Mouse (Mus musculus): ENCODE results near the gene Abcd2. TPM values are rescaled to one million over a fixed set of nuclear protein-coding genes. Genes with fewer than 3 reads are reported as not detected.

Abcd2 gene
- polyA plus RNA-seq, 1 experiment from 2014 or later, result 1.8 TPM

DNA sequence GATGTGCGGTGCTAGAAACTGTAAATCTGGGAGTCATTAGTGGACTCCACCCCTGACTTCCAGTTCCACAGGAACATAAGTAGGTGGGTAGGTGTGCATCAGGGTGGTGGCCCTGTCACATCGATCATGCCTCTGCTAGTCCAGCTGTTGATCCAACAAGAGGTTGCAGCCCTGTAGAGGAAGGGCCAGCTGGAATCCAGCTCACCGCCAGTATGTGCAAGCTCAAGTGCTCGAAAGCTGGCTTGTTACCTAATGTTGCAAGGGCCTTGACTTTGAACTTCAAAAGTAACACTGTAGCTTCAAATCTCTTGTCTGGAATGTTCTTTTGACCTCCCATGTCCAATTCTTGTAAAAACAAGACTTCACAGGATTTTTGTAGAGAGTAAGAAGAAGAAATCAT is 67.0 kb downstream of the Abcd2 start:
- Histone ChIP-seq H3K36me3 (no peaks in the 10 kb centered on the region), H3K9me3 (no peaks in the 10 kb centered on the region), H3K4me1 (replicated peaks) (no peaks in the 10 kb centered on the region), H3K9ac (no peak overlapping the region), H3K27ac (no peak overlapping the region), H3K4me2 (replicated peaks) (no peak overlapping the region), H3K4me3 (replicated peaks) (no peak overlapping the region), H3K27me3 (replicated peaks) (no peaks in the 10 kb centered on the region)
- ATAC-seq, result no peak
- 87% methylated on average over 4 of the region's 4 CpGs for WGBS

DNA sequence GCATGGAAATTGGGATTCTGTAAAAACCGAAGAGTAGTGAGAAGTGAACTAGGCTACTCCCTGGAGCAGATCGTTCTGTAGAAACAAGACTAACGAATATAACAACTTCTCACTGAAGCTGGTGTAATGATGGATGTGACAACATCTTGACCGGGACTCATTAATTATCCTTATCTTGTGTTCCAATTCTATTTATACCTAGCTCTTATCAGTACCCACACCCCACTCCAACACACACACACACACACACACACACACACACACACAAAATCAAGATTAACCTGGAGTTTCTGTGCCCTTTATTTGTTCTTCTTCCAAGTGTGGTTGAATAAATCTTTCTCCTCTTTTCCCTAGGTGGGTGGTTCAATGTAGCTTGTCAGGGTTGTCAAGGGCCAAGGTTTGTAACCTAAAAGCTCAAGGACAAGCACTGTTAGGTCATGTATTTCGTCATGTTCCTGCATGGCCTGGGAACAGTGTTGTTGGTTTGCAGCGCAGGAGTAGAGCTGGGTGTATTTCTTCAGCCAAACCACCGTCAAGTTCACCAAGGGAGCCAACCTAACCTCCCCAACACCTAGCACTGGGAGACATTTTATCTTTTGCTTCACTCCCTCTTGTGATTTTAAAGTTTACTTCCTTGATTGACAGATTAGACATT is 78.9 kb downstream of the Abcd2 start:
- Histone ChIP-seq H3K4me3 (replicated peaks) (no peak overlapping the region), H3K4me1 (replicated peaks) (no peaks in the 10 kb centered on the region), H3K27ac (no peak overlapping the region), H3K4me2 (replicated peaks) (no peak overlapping the region), H3K36me3 (no peaks in the 10 kb centered on the region), H3K9me3 (no peaks in the 10 kb centered on the region), H3K9ac (no peak overlapping the region), H3K27me3 (replicated peaks) (no peaks in the 10 kb centered on the region)
- 77% methylated on average over 7 of the region's 7 CpGs for WGBS
- ATAC-seq, result no peak

DNA sequence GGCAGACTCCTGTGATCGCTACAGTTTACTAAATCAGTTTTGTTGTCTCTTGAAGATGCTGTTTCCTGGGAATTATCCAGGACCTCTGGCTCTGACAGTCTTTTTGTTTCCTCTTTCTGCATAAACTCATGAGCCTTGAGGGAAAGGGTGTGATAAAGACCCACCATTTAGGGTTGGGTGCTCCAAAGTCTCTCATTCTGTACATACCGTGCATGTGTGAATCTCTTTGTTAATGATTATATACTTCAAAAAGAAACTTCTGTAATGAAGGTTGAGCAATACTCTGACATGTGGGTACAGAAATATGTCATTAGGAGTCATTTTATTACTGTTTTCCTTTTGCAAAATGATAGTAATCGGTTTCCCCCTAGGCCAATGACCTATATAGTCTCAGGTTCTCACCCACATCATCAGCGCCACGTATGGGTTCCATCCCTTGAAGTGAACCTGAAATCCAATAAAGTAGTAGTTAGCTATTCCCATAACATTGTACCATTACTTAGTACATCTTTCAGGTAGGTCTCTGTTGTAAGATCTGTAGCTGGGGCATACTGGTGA is 83.4 kb downstream of the Abcd2 start:
- Histone ChIP-seq H3K36me3 (no peaks in the 10 kb centered on the region), H3K27me3 (replicated peaks) (no peaks in the 10 kb centered on the region), H3K4me1 (replicated peaks) (no peaks in the 10 kb centered on the region), H3K4me3 (replicated peaks) (no peak overlapping the region), H3K9ac (no peak overlapping the region), H3K9me3 (no peaks in the 10 kb centered on the region), H3K4me2 (replicated peaks) (no peak overlapping the region), H3K27ac (no peak overlapping the region)
- ATAC-seq, result peak; percentile 55; the same call in 1 of the 2 replicates
- 77% methylated on average over 5 of the region's 5 CpGs for WGBS

DNA sequence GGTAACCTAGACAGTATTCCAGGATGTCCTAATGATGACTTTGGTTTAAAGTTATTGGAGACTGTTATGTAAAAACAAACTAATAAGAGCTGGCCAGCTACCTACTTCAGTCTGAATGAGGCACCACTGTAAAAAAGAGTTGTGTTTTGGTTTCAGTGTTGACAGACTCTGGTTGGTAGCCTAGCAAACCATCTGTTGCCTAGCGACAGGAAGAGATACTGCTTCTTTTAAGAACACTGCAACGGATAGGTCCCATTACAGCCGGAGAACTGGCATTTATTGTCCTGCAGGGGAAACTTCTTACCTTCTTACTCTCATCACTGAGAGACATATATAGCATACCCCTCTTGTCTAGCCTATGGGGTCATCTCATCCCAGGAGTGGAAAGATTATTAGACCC is 86.7 kb downstream of the Abcd2 start:
- Histone ChIP-seq H3K9me3 (no peaks in the 10 kb centered on the region), H3K4me1 (replicated peaks) (no peaks in the 10 kb centered on the region), H3K27me3 (replicated peaks) (no peaks in the 10 kb centered on the region), H3K27ac (no peak overlapping the region), H3K9ac (no peak overlapping the region), H3K36me3 (no peaks in the 10 kb centered on the region), H3K4me2 (replicated peaks) (no peak overlapping the region), H3K4me3 (replicated peaks) (no peak overlapping the region)
- WGBS, result 26% methylated on average over 3 of the region's 3 CpGs
- no peak for ATAC-seq

DNA sequence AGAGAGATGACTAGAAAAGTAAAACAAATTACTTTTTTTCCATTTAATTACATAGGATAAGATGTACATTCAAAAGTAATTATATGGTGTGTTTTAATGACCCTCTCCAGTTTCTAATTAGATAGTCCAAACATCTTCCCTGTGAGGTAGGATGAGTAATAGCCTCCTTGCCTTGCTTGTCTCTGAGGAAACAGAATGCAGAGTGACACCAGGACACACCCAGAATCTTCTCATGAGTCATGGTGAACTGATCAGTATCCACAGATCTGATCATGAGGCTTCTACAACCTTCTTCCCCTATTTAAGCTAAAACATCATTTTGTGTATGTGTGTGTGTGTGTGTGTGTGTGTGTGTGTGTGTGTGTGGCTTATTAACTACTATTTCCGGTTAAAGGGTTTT is 87.3 kb downstream of the Abcd2 start:
- 79% methylated on average over 1 of the region's 1 CpGs for WGBS
- Histone ChIP-seq H3K4me1 (replicated peaks) (no peaks in the 10 kb centered on the region), H3K9me3 (no peaks in the 10 kb centered on the region), H3K4me2 (replicated peaks) (no peak overlapping the region), H3K27me3 (replicated peaks) (no peaks in the 10 kb centered on the region), H3K27ac (no peak overlapping the region), H3K36me3 (no peaks in the 10 kb centered on the region), H3K4me3 (replicated peaks) (no peak overlapping the region), H3K9ac (no peak overlapping the region)
- ATAC-seq, result no peak

DNA sequence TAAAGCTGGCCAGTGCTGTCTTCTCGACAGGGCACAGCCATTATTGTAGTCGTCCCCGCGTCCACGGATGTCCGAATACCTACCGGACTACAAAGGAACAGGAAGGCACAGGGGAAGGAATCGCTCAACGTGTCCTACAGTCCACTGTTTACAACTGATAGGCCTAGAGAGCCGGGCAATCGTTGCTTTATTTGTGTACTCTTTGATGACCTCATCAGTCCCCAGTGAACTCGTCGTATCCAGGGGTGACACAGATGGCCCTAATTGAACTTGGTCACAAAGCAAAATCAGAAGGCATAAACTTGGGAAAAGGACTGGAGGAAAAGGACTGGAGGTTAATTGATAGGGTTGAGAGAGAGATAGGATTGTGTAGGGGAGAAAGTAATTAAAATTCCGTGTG is 87.8 kb downstream of the Abcd2 start:
- ATAC-seq, result no peak
- Histone ChIP-seq H3K9me3 (no peaks in the 10 kb centered on the region), H3K9ac (no peak overlapping the region), H3K4me2 (replicated peaks) (no peak overlapping the region), H3K4me3 (replicated peaks) (no peak overlapping the region), H3K27me3 (replicated peaks) (no peaks in the 10 kb centered on the region), H3K36me3 (no peaks in the 10 kb centered on the region), H3K27ac (no peak overlapping the region), H3K4me1 (replicated peaks) (no peaks in the 10 kb centered on the region)
- WGBS, result 62% methylated on average over 14 of the region's 14 CpGs

DNA sequence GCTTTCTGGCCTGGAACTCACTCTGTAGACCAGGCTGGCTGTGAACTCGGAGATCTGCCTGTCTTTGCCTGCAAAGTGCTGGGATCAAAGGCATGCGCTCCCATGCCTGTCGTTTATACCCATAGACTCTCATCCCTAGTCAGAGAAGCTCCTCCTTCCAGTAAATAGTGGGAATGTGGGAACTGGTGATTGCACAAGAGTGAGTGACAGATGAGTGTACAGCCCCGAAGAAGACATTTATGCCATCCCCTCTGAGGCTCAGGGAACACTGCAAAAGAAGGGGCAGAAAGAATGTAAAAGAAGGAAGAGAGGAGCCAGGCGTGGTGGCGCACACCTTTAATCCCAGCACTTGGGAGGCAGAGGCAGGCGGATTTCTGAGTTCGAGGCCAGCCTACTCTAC is 88.3 kb downstream of the Abcd2 start:
- no peak overlapping the region for H3K27ac ChIP-seq
- H3K9me3 ChIP-seq, result no peaks in the 10 kb centered on the region
- WGBS, result 86% methylated on average over 8 of the region's 8 CpGs
- H3K4me3 ChIP-seq (replicated peaks), result no peak overlapping the region
- no peak overlapping the region for H3K4me2 ChIP-seq (replicated peaks)
- H3K27me3 ChIP-seq (replicated peaks), result no peaks in the 10 kb centered on the region
- ATAC-seq, result no peak
- no peaks in the 10 kb centered on the region for H3K4me1 ChIP-seq (replicated peaks)
- no peaks in the 10 kb centered on the region for H3K36me3 ChIP-seq
- no peak overlapping the region for H3K9ac ChIP-seq

DNA sequence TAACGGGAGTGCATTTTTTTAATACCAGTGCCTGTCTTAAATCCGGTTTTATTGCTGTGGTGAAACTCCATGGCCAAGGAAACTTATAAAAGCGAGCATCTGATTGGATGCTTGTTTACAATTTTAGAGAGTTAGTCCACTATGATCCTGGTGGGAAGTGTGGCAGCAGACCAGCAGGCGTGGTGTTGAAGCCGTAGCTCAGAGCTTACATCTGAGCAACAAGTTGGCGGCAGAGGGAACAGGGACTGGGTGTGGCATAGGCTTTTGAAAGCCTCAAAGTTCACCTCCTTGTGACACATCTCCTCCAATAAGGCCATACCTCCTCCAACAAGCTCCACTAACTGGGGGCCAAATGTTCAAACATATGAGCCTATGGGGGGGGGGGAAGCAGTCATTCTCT is 95.0 kb downstream of the Abcd2 start:
- no peaks in the 10 kb centered on the region for H3K9me3 ChIP-seq
- H3K9ac ChIP-seq, result no peak overlapping the region
- no peak for ATAC-seq
- no peaks in the 10 kb centered on the region for H3K36me3 ChIP-seq
- 73% methylated on average over 6 of the region's 6 CpGs for WGBS
- no peak overlapping the region for H3K4me2 ChIP-seq (replicated peaks)
- H3K4me3 ChIP-seq (replicated peaks), result no peak overlapping the region
- no peak overlapping the region for H3K27ac ChIP-seq
- H3K4me1 ChIP-seq (replicated peaks), result 0 out of 2 replicates have a peak, but pooled peaks cover 4% of the 10 kb centered on the region
- H3K27me3 ChIP-seq (replicated peaks), result no peaks in the 10 kb centered on the region

Other genes with a start within 250 kb of the Abcd2 start
- 10.9 and 11.1 TPM in 2 replicates for gene Kif21a, start 141.9 kb downstream of the Abcd2 start, polyA plus RNA-seq (2015; fragmentation: Nextera tagmentation; extraction: Ambion mirVana)
- not detected in 2 replicates for gene CN725425, start 7.7 kb upstream of the Abcd2 start, polyA plus RNA-seq (2015; fragmentation: Nextera tagmentation; extraction: Ambion mirVana)

Measured in intestine, embryonic 15.5 days (tissue).